Mouse (Mus musculus) cerebellum, adult 2 months (tissue): Measurements from ENCODE around the gene BC048562. TPM values are rescaled to one million over a fixed set of nuclear protein-coding genes. Genes with fewer than 3 reads are reported as not detected.

Experiments used
- DNase-seq, 2 experiments: peaks; one replicate each; pipeline ENCODE4 v3.0.0; 2021
- H3K27ac ChIP-seq: fragments of 200-500 bp; 2 replicates; pipeline ENCODE4 v1.5.1; 2012; ENCODE audit warnings: low read length, control low read depth, inconsistent platforms; ENCODE audit not compliant: insufficient read depth
- H3K27me3 ChIP-seq: fragments of 200-500 bp; 2 replicates; pipeline ENCODE4 v1.6.1; 2012; ENCODE audit warnings: inconsistent platforms, mild to moderate bottlenecking, low read length, moderate library complexity; ENCODE audit not compliant: control insufficient read depth, insufficient read depth
- H3K4me1 ChIP-seq: fragments of 200-500 bp; 2 replicates; pipeline ENCODE4 v1.6.1; 2011; ENCODE audit warnings: low read length; ENCODE audit not compliant: control insufficient read depth, insufficient read depth
- H3K4me3 ChIP-seq: fragments of 200-500 bp; replicated peaks from 2 replicates; pipeline ENCODE3; 2011; ENCODE audit warnings: mild to moderate bottlenecking, low read depth, low read length, control low read depth; ENCODE audit not compliant: insufficient read depth
- CTCF ChIP-seq: fragments of 200-500 bp; IDR thresholded peaks from 2 replicates; pipeline ENCODE4 v1.5.1; 2011; ENCODE audit warnings: low read depth, mild to moderate bottlenecking, control low read depth, low read length, moderate library complexity, borderline replicate concordance; ENCODE audit not compliant: insufficient read depth
- POLR2A ChIP-seq: fragments of 200-500 bp; IDR thresholded peaks from 2 replicates; pipeline ENCODE4 v1.6.1; 2011; ENCODE audit warnings: low read length, control low read depth, borderline replicate concordance; ENCODE audit not compliant: insufficient read depth
- WGBS: fragments of 180-500 bp; shearing (Covaris S2); methylation state at CpG from one replicate; pipeline ENCODE4 v1.1.7; 2018; 5-methylcytosine and 5-hydroxymethylcytosine counted together
- polyA plus RNA-seq: library from polyadenylated mRNA; depleted of rRNA; stranded (reverse); fragments of >200 nt; gene quantifications from 2 replicates; pipeline ENCODE4 v1.2.3, GENCODE M21; 2012

Gene BC048562
- polyA plus RNA-seq, 1 experiment, result not detected

DNA sequence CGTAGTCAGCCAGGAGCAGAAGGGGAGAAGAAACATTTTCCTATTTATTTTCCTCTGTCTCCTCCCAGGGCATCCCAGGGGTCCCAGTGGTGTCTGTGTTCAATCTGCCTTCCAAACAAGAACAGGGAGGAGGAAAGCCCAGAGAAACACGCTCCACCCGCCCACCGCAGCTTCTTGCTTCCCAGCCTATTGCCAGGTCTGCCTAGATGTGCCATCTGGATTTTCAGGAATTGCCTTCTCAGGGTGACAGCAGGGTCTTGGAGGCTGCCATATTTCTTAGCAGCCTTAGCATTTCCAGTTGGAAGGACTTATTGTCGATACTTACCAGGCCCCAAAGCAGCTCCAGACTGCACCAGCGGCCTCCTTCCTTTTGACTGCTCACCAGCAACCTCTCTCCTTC lies 2.9 kb downstream of the BC048562 start:
- Histone ChIP-seq H3K27ac (no peak overlapping the region), H3K4me1 (no peaks in the 10 kb centered on the region), H3K4me3 (no peak overlapping the region), H3K27me3 (no peaks in the 10 kb centered on the region)
- no peak for DNase-seq
- TF ChIP-seq POLR2A, result no peak
- no peak for TF ChIP-seq CTCF
- WGBS, result 37% methylated on average over 6 of the region's 6 CpGs

- DNase-seq, result no peak
- H3K27me3 ChIP-seq, result no peaks in the 10 kb centered on the region
- 82% methylated on average over 5 of the region's 5 CpGs for WGBS
- H3K27ac ChIP-seq, result no peak overlapping the region
- TF ChIP-seq POLR2A (no peak), CTCF (no peak)
- no peaks in the 10 kb centered on the region for H3K4me1 ChIP-seq
- no peak overlapping the region for H3K4me3 ChIP-seq
These were observed 4.2 kb downstream of the BC048562 start for GRCm38 (mm10) chr9:108440485-108440884.

- TF ChIP-seq POLR2A, result no peak
- TF ChIP-seq CTCF, result no peak
- H3K27ac ChIP-seq, result no peak overlapping the region
- 22% methylated on average over 11 of the region's 11 CpGs for WGBS
These were observed 5.1 kb downstream of the BC048562 start for GRCm38 (mm10) chr9:108441236-108441919.

GRCm38 (mm10) chr9:108445125-108445524 lies 8.8 kb downstream of the BC048562 start:
- WGBS, result 78% methylated on average over 9 of the region's 9 CpGs
- DNase-seq, result no peak
- H3K27me3 ChIP-seq, result no peaks in the 10 kb centered on the region
- H3K4me3 ChIP-seq, result no peak overlapping the region
- TF ChIP-seq POLR2A (no peak), CTCF (no peak)
- peaks cover 4% of the 10 kb centered on the region for H3K4me1 ChIP-seq
- H3K27ac ChIP-seq, result no peak overlapping the region

More at GRCm38 (mm10) chr9:108441236-108441919, 5.1 kb downstream of the BC048562 start:
- no peaks in the 10 kb centered on the region for H3K4me1 ChIP-seq
- no peaks in the 10 kb centered on the region for H3K27me3 ChIP-seq
- DNase-seq, result peak in 1 of 2 experiments; percentile 49
- no peak overlapping the region for H3K4me3 ChIP-seq

DNA sequence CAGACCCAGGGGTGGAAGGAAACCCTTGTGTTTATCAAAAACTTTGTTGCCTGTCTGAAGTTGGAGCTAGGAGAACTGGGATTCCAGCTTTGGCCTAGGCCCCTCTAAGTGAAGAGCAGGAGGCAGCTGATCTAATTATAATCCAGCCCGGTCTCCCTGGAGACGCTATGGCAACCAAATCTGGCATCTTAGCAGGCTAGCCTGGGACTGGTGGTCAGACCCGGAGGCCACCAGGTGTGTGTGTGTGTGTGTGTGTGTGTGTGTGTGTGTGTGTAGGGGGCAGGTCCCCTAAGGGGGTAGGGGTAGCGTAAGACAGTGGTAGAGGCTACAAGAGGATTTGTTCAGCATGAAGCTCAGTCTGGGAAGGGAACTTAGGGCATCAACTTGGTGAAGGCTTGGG lies 13.6 kb downstream of the BC048562 start:
- Histone ChIP-seq H3K27ac (0 out of 2 replicates have a peak overlapping the region, but pooled peaks have one; percentile 11), H3K4me1 (peaks cover 14% of the 10 kb centered on the region), H3K4me3 (no peak overlapping the region), H3K27me3 (no peaks in the 10 kb centered on the region)
- no peak for DNase-seq
- no peak for TF ChIP-seq POLR2A
- no peak for TF ChIP-seq CTCF
- 20% methylated on average over 4 of the region's 4 CpGs for WGBS

GRCm38 (mm10) chr9:108450292-108451169 lies 14.2 kb downstream of the BC048562 start:
- TF ChIP-seq POLR2A, result no peak
- no peak for TF ChIP-seq CTCF
- Histone ChIP-seq H3K4me3 (no peak overlapping the region), H3K27ac (0 out of 2 replicates have a peak overlapping the region, but pooled peaks have one; percentile 11), H3K27me3 (no peaks in the 10 kb centered on the region), H3K4me1 (peaks cover 14% of the 10 kb centered on the region)
- DNase-seq, result peak in 1 of 2 experiments; percentile 38
- 29% methylated on average over 21 of the region's 21 CpGs for WGBS

- Histone ChIP-seq H3K4me1 (peaks cover 14% of the 10 kb centered on the region), H3K27me3 (no peaks in the 10 kb centered on the region), H3K4me3 (no peak overlapping the region), H3K27ac (no peak overlapping the region)
- TF ChIP-seq POLR2A, result no peak
- 36% methylated on average over 6 of the region's 6 CpGs for WGBS
- DNase-seq, result no peak
These were observed 14.8 kb downstream of the BC048562 start for GRCm38 (mm10) chr9:108451170-108451493.

DNA sequence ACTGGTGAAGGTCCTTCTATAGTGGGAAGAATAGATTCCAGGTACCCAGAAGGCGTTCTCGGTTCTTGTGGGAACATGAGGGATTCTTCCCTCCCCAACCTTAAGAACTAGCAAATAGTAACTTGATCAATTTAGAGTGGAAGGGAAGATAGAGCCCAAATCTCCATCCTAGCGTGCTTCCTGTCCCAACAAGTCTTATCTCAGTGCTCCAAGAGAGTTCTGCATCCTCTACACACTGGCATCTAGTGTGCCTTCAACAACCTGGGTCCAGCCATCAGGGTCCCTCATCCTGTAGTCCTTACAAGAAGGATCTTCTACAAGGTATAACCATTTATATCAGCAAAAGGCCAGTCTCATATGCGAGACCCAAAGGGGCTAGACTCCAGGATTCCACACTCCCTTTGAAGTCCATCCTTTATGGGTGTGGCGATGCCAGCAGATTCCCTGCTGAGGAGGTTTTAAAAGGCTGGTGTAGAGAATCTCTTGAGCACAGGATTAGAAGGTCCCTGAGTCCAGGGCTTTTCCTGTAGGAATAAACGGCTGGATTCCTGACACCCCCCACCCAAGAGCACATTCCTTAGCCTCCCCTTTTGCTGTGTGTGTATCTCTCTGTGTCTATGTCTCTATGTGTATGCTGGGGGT lies 15.4 kb downstream of the BC048562 start:
- TF ChIP-seq CTCF, result no peak
- no peak for TF ChIP-seq POLR2A
- H3K4me1 ChIP-seq, result peaks cover 14% of the 10 kb centered on the region
- H3K27me3 ChIP-seq, result no peaks in the 10 kb centered on the region
- peak overlapping the region; percentile 90 for H3K4me3 ChIP-seq
- DNase-seq, result no peak
- H3K27ac ChIP-seq, result no peak overlapping the region
- 57% methylated on average over 6 of the region's 6 CpGs for WGBS
